Mouse (Mus musculus): ENCODE results near the gene Tectb. TPM values are rescaled to one million over a fixed set of nuclear protein-coding genes. Genes with fewer than 3 reads are reported as not detected.

Gene Tectb
- polyA plus RNA-seq, 1 experiment from 2014 or later: not detected

GRCm38 (mm10) chr19:55216876-55217275 lies 36.3 kb downstream of the Tectb start:
- Histone ChIP-seq H3K36me3 (no peaks in the 10 kb centered on the region), H3K27ac (peak overlapping the region; percentile 11), H3K4me1 (peaks cover 26% of the 10 kb centered on the region), H3K9ac (no peak overlapping the region), H3K4me3 (replicated peaks) (no peak overlapping the region), H3K27me3 (no peaks in the 10 kb centered on the region), H3K4me2 (no peak overlapping the region), H3K9me3 (replicated peaks) (no peaks in the 10 kb centered on the region)
- 71% methylated on average over 4 of the region's 4 CpGs for WGBS
- no peak for ATAC-seq (replicated peaks; ENCODE audit: low FRiP score)

GRCm38 (mm10) chr19:55217365-55217764 lies 36.8 kb downstream of the Tectb start:
- peaks cover 27% of the 10 kb centered on the region for H3K4me1 ChIP-seq
- 46% methylated on average over 9 of the region's 9 CpGs for WGBS
- no peak overlapping the region for H3K9ac ChIP-seq
- no peaks in the 10 kb centered on the region for H3K36me3 ChIP-seq
- H3K27ac ChIP-seq: peak overlapping the region; percentile 11
- H3K4me2 ChIP-seq: 0 out of 2 replicates have a peak overlapping the region, but pooled peaks have one; percentile 61
- ATAC-seq (replicated peaks; ENCODE audit: low FRiP score): no peak
- no peaks in the 10 kb centered on the region for H3K9me3 ChIP-seq (replicated peaks)
- no peak overlapping the region for H3K4me3 ChIP-seq (replicated peaks)
- no peaks in the 10 kb centered on the region for H3K27me3 ChIP-seq

DNA sequence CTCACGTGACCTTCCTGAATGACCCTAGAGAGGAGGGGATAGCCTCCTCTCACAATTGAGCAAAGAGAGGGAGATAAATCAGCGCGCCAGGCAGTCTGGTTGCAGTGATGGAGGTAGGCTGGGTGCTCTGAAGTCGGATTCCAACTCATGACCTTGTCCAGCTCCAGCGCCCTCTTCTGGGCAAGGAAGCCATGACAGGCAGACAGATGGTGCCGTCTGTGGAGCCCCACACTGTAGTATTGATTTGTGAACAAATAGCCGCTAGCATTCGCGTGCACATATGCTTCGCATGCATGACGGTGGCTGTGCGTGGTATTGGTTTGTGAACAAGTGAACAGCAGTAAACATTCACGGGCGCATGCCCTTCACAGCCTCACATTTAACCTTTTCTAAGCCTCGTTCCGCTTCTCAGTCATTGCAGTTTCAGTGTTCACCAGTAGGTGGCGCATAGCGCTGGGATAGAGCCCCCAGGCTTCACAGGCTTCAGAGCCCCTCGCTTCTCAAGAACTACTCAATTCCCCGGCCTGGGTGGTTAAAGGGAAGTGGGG lies 37.7 kb downstream of the Tectb start:
- no peak overlapping the region for H3K9ac ChIP-seq
- 3% methylated on average over 20 of the region's 20 CpGs for WGBS
- H3K4me2 ChIP-seq: peak overlapping the region; percentile 61
- H3K27me3 ChIP-seq: no peaks in the 10 kb centered on the region
- H3K36me3 ChIP-seq: no peaks in the 10 kb centered on the region
- peak; percentile 63 for ATAC-seq (replicated peaks; ENCODE audit: low FRiP score)
- H3K27ac ChIP-seq: no peak overlapping the region
- H3K4me3 ChIP-seq (replicated peaks): peak overlapping the region; percentile 39
- H3K4me1 ChIP-seq: peaks cover 33% of the 10 kb centered on the region
- H3K9me3 ChIP-seq (replicated peaks): no peaks in the 10 kb centered on the region

DNA sequence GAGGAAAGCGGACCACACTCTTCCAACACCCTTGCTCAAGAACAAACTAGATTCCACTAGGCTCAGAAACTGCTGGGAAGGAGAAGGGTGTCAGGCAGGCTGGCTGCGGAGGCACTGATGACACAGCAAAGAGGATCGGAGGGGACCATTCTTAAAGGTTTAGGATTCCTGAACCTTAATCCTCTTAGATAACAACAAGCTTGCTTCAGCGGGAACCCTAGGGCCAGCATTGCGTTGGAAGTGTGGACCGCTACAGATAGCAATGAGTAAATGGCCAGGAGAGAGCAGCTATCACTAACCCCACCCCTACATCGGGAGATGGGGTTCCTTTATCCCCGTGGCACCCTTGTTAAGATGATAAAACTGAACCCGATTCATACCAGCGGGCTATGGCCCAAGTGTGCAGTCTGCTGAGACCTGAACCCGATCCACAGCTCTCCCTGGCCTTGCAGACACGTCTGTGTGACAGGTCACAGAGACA lies 38.2 kb downstream of the Tectb start:
- 32% methylated on average over 12 of the region's 12 CpGs for WGBS
- peak; percentile 50 for ATAC-seq (replicated peaks; ENCODE audit: low FRiP score)
- Histone ChIP-seq H3K36me3 (no peaks in the 10 kb centered on the region), H3K4me2 (peak overlapping the region; percentile 61), H3K4me1 (peaks cover 32% of the 10 kb centered on the region), H3K27me3 (no peaks in the 10 kb centered on the region), H3K27ac (no peak overlapping the region), H3K4me3 (replicated peaks) (peak overlapping the region; percentile 39), H3K9me3 (replicated peaks) (no peaks in the 10 kb centered on the region), H3K9ac (no peak overlapping the region)

GRCm38 (mm10) chr19:55219359-55219758 lies 38.8 kb downstream of the Tectb start:
- H3K27ac ChIP-seq: no peak overlapping the region

DNA sequence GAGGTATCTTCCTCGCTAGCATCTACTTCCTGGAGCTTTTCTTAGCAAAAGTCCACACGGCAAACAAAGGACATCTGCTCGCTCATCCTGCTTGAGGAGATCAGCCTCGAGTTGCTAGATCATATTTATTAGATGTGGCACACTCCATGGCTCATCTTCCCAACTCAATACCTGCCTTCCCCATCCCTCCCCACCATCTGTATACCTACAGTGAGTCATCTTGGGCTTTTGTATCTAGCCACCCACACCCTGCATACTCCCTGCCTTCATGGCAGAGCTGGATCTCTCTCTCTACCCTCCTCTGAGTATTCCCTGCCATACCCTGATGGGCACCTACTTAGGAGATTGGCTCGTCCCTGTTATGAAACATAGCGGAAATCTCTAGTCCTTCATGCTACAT lies 40.7 kb downstream of the Tectb start:
- H3K9ac ChIP-seq: no peak overlapping the region
- H3K4me3 ChIP-seq (replicated peaks): no peak overlapping the region
- H3K36me3 ChIP-seq: no peaks in the 10 kb centered on the region
- H3K27ac ChIP-seq: no peak overlapping the region
- no peak overlapping the region for H3K4me2 ChIP-seq
- no peak for ATAC-seq (replicated peaks; ENCODE audit: low FRiP score)
- H3K27me3 ChIP-seq: no peaks in the 10 kb centered on the region
- no peaks in the 10 kb centered on the region for H3K9me3 ChIP-seq (replicated peaks)
- 85% methylated on average over 6 of the region's 6 CpGs for WGBS
- H3K4me1 ChIP-seq: peaks cover 29% of the 10 kb centered on the region

More at GRCm38 (mm10) chr19:55219359-55219758, 38.8 kb downstream of the Tectb start:
- Histone ChIP-seq H3K9me3 (replicated peaks) (no peaks in the 10 kb centered on the region), H3K4me2 (no peak overlapping the region; the same call in 1 of the 2 replicates), H3K4me3 (replicated peaks) (no peak overlapping the region), H3K4me1 (peaks cover 29% of the 10 kb centered on the region), H3K9ac (no peak overlapping the region), H3K36me3 (no peaks in the 10 kb centered on the region), H3K27me3 (no peaks in the 10 kb centered on the region)
- ATAC-seq (replicated peaks; ENCODE audit: low FRiP score): no peak
- WGBS: 73% methylated on average over 8 of the region's 8 CpGs

- Histone ChIP-seq H3K36me3 (no peaks in the 10 kb centered on the region), H3K9ac (no peak overlapping the region), H3K9me3 (replicated peaks) (no peaks in the 10 kb centered on the region), H3K4me1 (peaks cover 26% of the 10 kb centered on the region), H3K27ac (no peak overlapping the region), H3K27me3 (no peaks in the 10 kb centered on the region), H3K4me2 (no peak overlapping the region), H3K4me3 (replicated peaks) (no peak overlapping the region)
- WGBS: 81% methylated on average over 9 of the region's 9 CpGs
- no peak for ATAC-seq (replicated peaks; ENCODE audit: low FRiP score)
These were observed 41.7 kb downstream of the Tectb start for GRCm38 (mm10) chr19:55222268-55222667.

DNA sequence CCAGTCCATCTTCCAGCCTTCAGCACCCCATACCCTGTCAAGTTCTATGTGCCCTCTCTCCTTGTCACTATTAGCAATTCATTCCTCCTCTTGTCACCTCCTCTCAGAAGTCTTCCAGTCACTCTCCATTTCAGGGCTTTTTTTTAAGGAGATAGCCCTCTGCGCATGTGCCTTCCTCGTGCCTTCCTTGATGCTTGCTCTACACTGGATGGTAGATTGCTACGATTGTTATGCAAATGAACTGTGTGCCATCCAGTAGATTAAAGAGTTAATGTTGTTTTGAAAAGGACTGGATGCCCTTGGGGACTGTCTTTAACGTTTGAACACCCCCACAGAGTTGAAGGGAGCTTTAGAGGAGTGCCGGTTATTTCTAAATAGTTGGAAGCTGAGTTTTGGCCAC lies 46.1 kb downstream of the Tectb start:
- Histone ChIP-seq H3K4me3 (replicated peaks) (no peak overlapping the region), H3K27ac (no peak overlapping the region), H3K4me2 (no peak overlapping the region), H3K36me3 (no peaks in the 10 kb centered on the region), H3K4me1 (peaks cover 7% of the 10 kb centered on the region; the same call in 1 of the 2 replicates), H3K9ac (no peak overlapping the region), H3K27me3 (no peaks in the 10 kb centered on the region), H3K9me3 (replicated peaks) (no peaks in the 10 kb centered on the region)
- 72% methylated on average over 5 of the region's 5 CpGs for WGBS
- no peak for ATAC-seq (replicated peaks; ENCODE audit: low FRiP score)

GRCm38 (mm10) chr19:55227135-55227534 lies 46.6 kb downstream of the Tectb start:
- Histone ChIP-seq H3K4me2 (no peak overlapping the region), H3K27ac (no peak overlapping the region), H3K27me3 (no peaks in the 10 kb centered on the region), H3K9me3 (replicated peaks) (no peaks in the 10 kb centered on the region), H3K4me3 (replicated peaks) (no peak overlapping the region), H3K9ac (no peak overlapping the region), H3K4me1 (peaks cover 7% of the 10 kb centered on the region; the same call in 1 of the 2 replicates), H3K36me3 (no peaks in the 10 kb centered on the region)
- no peak for ATAC-seq (replicated peaks; ENCODE audit: low FRiP score)
- WGBS: 86% methylated on average over 7 of the region's 7 CpGs

DNA sequence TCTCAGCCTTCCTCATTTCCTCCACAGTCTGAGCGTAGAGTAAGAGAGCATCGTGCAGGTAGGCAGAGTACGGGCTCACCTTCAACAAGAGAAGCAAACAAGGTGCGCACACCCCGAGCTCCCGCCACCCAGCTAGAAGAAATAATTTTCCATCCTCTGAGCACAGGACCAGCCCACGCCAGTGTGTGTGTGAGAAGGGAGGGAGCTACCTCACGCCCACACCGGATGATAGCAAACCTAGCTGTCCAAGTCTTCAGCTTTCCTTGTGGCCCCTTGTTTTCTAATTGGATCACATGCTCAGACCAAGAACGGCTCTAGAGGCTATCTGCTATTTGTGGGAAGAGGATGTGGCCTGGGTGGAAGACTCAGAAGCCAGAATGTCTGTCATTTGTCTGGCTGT lies 50.5 kb downstream of the Tectb start:
- no peak overlapping the region for H3K9ac ChIP-seq
- WGBS: 78% methylated on average over 10 of the region's 10 CpGs
- H3K4me3 ChIP-seq (replicated peaks): no peak overlapping the region
- no peak for ATAC-seq (replicated peaks; ENCODE audit: low FRiP score)
- H3K9me3 ChIP-seq (replicated peaks): no peaks in the 10 kb centered on the region
- no peak overlapping the region for H3K27ac ChIP-seq
- H3K27me3 ChIP-seq: no peaks in the 10 kb centered on the region
- no peaks in the 10 kb centered on the region for H3K36me3 ChIP-seq
- no peak overlapping the region for H3K4me2 ChIP-seq
- peaks cover 3% of the 10 kb centered on the region; the same call in 1 of the 2 replicates for H3K4me1 ChIP-seq

DNA sequence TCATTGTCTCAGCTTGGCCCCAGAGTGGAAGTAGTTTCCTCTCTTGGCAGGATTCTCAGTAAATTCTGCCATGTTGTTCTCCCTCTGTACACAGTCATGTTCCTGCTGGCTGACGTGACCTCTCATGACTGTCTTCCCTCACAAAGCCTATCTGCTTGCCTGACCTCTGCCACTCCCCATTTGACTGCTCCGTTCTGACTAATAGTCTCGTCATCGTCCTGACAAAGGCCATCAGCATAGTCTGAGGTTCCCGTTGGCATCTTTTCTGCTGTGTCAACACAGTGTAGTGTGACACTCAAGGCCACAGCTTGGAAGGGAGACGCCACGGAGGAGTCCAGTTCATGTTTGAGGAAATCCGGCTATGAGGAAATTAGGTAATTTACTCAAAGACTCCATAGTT lies 51.6 kb downstream of the Tectb start:
- no peak overlapping the region for H3K4me2 ChIP-seq
- WGBS: 36% methylated on average over 8 of the region's 8 CpGs
- H3K9ac ChIP-seq: no peak overlapping the region
- no peak overlapping the region for H3K27ac ChIP-seq
- no peak overlapping the region for H3K4me3 ChIP-seq (replicated peaks)
- no peaks in the 10 kb centered on the region for H3K36me3 ChIP-seq
- H3K9me3 ChIP-seq (replicated peaks): no peaks in the 10 kb centered on the region
- ATAC-seq (replicated peaks; ENCODE audit: low FRiP score): no peak
- peaks cover 3% of the 10 kb centered on the region; the same call in 1 of the 2 replicates for H3K4me1 ChIP-seq
- H3K27me3 ChIP-seq: no peaks in the 10 kb centered on the region

DNA sequence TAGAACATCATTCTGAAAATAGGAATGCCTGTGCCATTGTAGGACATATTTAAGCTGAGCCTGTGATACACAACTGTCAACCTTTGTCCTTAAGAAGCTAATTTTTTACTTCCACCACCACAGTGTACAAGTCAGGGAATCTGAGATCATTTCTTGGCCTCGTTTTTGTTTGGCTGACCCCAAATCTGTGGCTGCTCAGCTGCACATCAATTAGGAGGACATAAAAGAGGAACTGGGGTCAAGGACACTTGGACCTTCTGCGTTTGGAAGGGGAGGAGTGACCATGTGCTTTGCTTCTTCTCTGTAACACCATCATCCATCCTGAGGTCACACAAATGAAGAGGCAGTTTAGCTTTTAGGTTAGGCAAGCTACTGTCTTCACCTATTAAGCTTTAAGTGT lies 55.5 kb downstream of the Tectb start:
- Histone ChIP-seq H3K27me3 (no peaks in the 10 kb centered on the region), H3K36me3 (no peaks in the 10 kb centered on the region), H3K9me3 (replicated peaks) (no peaks in the 10 kb centered on the region), H3K4me1 (peaks cover 3% of the 10 kb centered on the region; the same call in 1 of the 2 replicates), H3K4me3 (replicated peaks) (no peak overlapping the region), H3K4me2 (no peak overlapping the region), H3K9ac (no peak overlapping the region), H3K27ac (no peak overlapping the region)
- no peak for ATAC-seq (replicated peaks; ENCODE audit: low FRiP score)
- 9% methylated on average over 2 of the region's 2 CpGs for WGBS

DNA sequence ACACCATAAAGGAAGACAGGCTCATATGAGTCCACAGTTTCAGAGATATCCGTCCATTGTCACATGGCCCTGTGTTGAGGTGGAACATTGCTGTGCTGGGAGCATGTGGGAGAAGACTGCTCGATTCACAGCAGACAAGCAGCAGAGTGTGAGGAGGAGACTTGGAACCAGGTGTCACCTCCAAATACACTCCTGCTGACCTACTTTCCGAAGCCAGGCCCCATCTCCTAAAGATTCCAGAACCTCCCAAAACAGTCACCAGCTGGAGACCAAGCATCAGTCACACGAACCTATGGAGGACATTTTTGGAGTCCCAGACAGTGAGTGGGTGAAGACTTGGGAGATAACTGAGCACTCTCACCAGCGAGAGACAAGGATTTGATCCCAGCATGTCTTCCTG lies 56.0 kb downstream of the Tectb start:
- WGBS: 80% methylated on average over 5 of the region's 5 CpGs
- no peak overlapping the region for H3K4me3 ChIP-seq (replicated peaks)
- H3K4me2 ChIP-seq: no peak overlapping the region
- H3K9ac ChIP-seq: no peak overlapping the region
- H3K9me3 ChIP-seq (replicated peaks): no peaks in the 10 kb centered on the region
- no peak for ATAC-seq (replicated peaks; ENCODE audit: low FRiP score)
- H3K36me3 ChIP-seq: no peaks in the 10 kb centered on the region
- H3K27me3 ChIP-seq: no peaks in the 10 kb centered on the region
- no peak overlapping the region for H3K27ac ChIP-seq
- peaks cover 3% of the 10 kb centered on the region; the same call in 1 of the 2 replicates for H3K4me1 ChIP-seq

Measured in kidney, embryonic 15.5 days (tissue).